In the genomic region with DNA sequence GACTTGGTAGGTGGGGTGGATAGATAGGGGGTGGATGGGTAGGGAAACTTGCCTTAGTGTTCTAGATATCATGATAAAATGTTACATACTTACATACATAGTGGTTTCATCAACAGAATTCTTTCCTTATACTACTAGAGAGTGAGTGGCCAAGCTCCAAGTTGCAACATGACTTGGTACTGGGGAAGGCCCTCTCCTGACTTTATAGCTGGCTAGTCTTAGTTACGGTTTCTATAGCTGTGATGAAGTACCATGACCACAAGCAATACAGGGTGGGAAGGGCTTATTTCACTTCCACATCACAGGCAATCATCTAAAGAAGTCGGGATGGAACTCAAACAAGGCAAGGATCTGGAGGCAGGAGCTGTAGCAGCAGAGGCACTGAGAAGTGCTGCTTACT, we compare ENCODE assay signal across 23 mouse cellular contexts.
DNase-seq lines count a peak whose midpoint lies in the region; ATAC-seq and TF ChIP-seq lines count a peak whose summit lies in the region.
"Had no signal": no experiment of that assay in that cellular context is flagged by ENCODE, and none has a peak within 500 bp of the region (broad histone marks: within the 10 kb centered on the region; RNA-seq: fewer than 3 reads in every experiment).

No protein-coding gene starts in this region.

- no peak for TF ChIP-seq POLR2A in CH12.LX (IDR thresholded peaks at IDR 0.05; ENCODE audit: low read depth, low read length)

- no peaks in the 10 kb centered on the region for H3K27me3 ChIP-seq in CH12.LX (replicated peaks)
- H3K27me3 ChIP-seq in hindbrain, embryonic 16.5 days (replicated peaks; ENCODE audit: control insufficient read depth, insufficient read depth, low read length) = no peaks in the 10 kb centered on the region
- H3K27me3 ChIP-seq: embryonic facial prominence, embryonic 12.5 days; forebrain, embryonic 13.5 days; forebrain, embryonic 15.5 days had no signal

- no peaks in the 10 kb centered on the region for H3K79me2 ChIP-seq in CH12.LX (replicated peaks; ENCODE audit: control insufficient read depth, extremely low read depth, insufficient read depth, poor library complexity, severe bottlenecking)

- peak overlapping the region; percentile 65 for H3K27ac ChIP-seq in CH12.LX (ENCODE audit: insufficient read depth, low read depth)
- H3K27ac ChIP-seq in hindbrain, embryonic 16.5 days (ENCODE audit: low read depth, low read length) = no peak overlapping the region
- H3K27ac ChIP-seq: embryonic facial prominence, embryonic 10.5 days; embryonic facial prominence, embryonic 12.5 days; forebrain, embryonic 13.5 days; forebrain, embryonic 15.5 days had no signal

- TF ChIP-seq RAD21 in CH12.LX (IDR thresholded peaks at IDR 0.05; ENCODE audit: low read depth, low read length) = no peak

- no peak overlapping the region for H3K4me3 ChIP-seq in CH12.LX (replicated peaks in 1 of 3; ENCODE audit: low read depth in 2 of 3, low read length in 2 of 3, poor library complexity in 1 of 3)
- H3K4me3 ChIP-seq in hindbrain, embryonic 16.5 days (ENCODE audit: low read length) = no peak overlapping the region
- H3K4me3 ChIP-seq: embryonic facial prominence, embryonic 10.5 days; embryonic facial prominence, embryonic 12.5 days; forebrain, embryonic 13.5 days; forebrain, embryonic 15.5 days had no signal

- H3K9ac ChIP-seq in CH12.LX (ENCODE audit: insufficient read depth, low read depth) = no peak overlapping the region
- no peak overlapping the region for H3K9ac ChIP-seq in hindbrain, embryonic 16.5 days (ENCODE audit: low read depth, low read length)
- H3K9ac ChIP-seq: embryonic facial prominence, embryonic 12.5 days; forebrain, embryonic 13.5 days; forebrain, embryonic 15.5 days; forebrain, postnatal 0 days had no signal

- dilution Hi-C loops in CH12.LX (cut with MboI; ENCODE audit: extremely low pct_ligation_motif_present, extremely low pct_unique_long_range_greater_than_20kb, low sequenced_read_pairs) = no loop called here

- TF ChIP-seq EP300 in CH12.LX (IDR thresholded peaks at IDR 0.05; ENCODE audit: low read length) = no peak

- intact Hi-C loops in left cerebral cortex, postnatal 10 days (cut with DNase I) = no loop called here

- H3K9me3 ChIP-seq in CH12.LX (replicated peaks; ENCODE audit: low read length) = no peaks in the 10 kb centered on the region
- no peaks in the 10 kb centered on the region for H3K9me3 ChIP-seq in hindbrain, embryonic 16.5 days (ENCODE audit: control insufficient read depth, low read length)
- H3K9me3 ChIP-seq: embryonic facial prominence, embryonic 10.5 days; embryonic facial prominence, embryonic 12.5 days; forebrain, embryonic 13.5 days; forebrain, embryonic 15.5 days had no signal

- H3K36me3 ChIP-seq in CH12.LX (replicated peaks in 1 of 2; ENCODE audit: control insufficient read depth in 1 of 2, insufficient read depth in 1 of 2, low read length in 1 of 2) = peaks cover 8 to 72% of the 10 kb centered on the region in 2 experiments
- no peaks in the 10 kb centered on the region for H3K36me3 ChIP-seq in hindbrain, embryonic 16.5 days (ENCODE audit: control insufficient read depth, insufficient read depth, low read length)
- H3K36me3 ChIP-seq: embryonic facial prominence, embryonic 10.5 days; embryonic facial prominence, embryonic 12.5 days; forebrain, embryonic 15.5 days had no signal

- no peak for TF ChIP-seq CTCF in CH12.LX (conservative IDR thresholded peaks at IDR 0.05 in 1 of 2, IDR thresholded peaks at IDR 0.05 in 1 of 2; ENCODE audit: low read depth in 2 of 2, low read length in 2 of 2)

- WGBS in hindbrain, embryonic 16.5 days = 90% methylated on average over 2 of the region's 2 CpGs

- DNase-seq in CH12.LX (ENCODE audit: extremely low read depth) = no peak
- no peak for DNase-seq in cerebellum, adult 8-10 months
- DNase-seq in left cerebral cortex, postnatal 10 days (ENCODE audit: extremely low spot score in 1 of 2, low spot score in 2 of 2) = no peak
- DNase-seq: adrenal gland, adult 8-10 months; adrenal gland, postnatal 14 days; adrenal gland, postnatal 36 days; B cell, adult 2 months; cerebellum, adult 11-12 months; cerebellum, adult 2 months; cerebellum, adult 9-11 months; cerebellum, postnatal 14 days; cerebellum, postnatal 36 days; forebrain, postnatal 0 days had no signal

- in situ Hi-C loops in CH12.LX (cut with MboI; ENCODE audit: low pct_ligation_motif_present, low pct_unique_long_range_greater_than_20kb, low sequenced_read_pairs) = no loop called here

- peaks cover 10 to 32% of the 10 kb centered on the region in 2 experiments for H3K4me1 ChIP-seq in CH12.LX (ENCODE audit: control insufficient read depth in 1 of 2, insufficient read depth in 2 of 2)
- H3K4me1 ChIP-seq in hindbrain, embryonic 16.5 days (ENCODE audit: control insufficient read depth, insufficient read depth, low read depth, low read length) = no peaks in the 10 kb centered on the region
- H3K4me1 ChIP-seq: embryonic facial prominence, embryonic 10.5 days; embryonic facial prominence, embryonic 12.5 days; forebrain, embryonic 13.5 days; forebrain, embryonic 15.5 days had no signal

- 0 out of 2 replicates have a peak, but pooled peaks have one; percentile 32 for ATAC-seq in common myeloid progenitor, adult 5-6 weeks (replicated peaks; ENCODE audit: low read depth, poor library complexity, severe bottlenecking)
- peak; percentile 80 for ATAC-seq in megakaryocyte, adult 5-6 weeks (ENCODE audit: poor library complexity, severe bottlenecking)
- ATAC-seq in hindbrain, embryonic 16.5 days = no peak
- ATAC-seq: activated CD4-positive, CD25-positive, alpha-beta regulatory T cell, adult 4 months; CD4-positive, CD25-positive, alpha-beta regulatory T cell, adult 4 months; forebrain, embryonic 13.5 days; forebrain, embryonic 15.5 days; forebrain, postnatal 0 days; Patski had no signal

- no peak overlapping the region for H3K4me2 ChIP-seq in CH12.LX (ENCODE audit: insufficient read depth, low read depth, poor library complexity, severe bottlenecking)
- no peak overlapping the region for H3K4me2 ChIP-seq in hindbrain, embryonic 16.5 days (ENCODE audit: low read length)
- H3K4me2 ChIP-seq: embryonic facial prominence, embryonic 12.5 days; forebrain, embryonic 13.5 days; forebrain, embryonic 15.5 days had no signal

TF ChIP-seq in CH12.LX, 34 proteins besides CTCF, POLR2A, EP300 and RAD21:
- TF ChIP-seq MAZ (IDR thresholded peaks at IDR 0.05; ENCODE audit: low read depth, low read length) (0 out of 2 replicates have a peak, but pooled peaks have one; percentile 47), E2F4 (IDR thresholded peaks at IDR 0.05; ENCODE audit: insufficient replicate concordance, low read depth, low read length) (no peak), MXI1 (IDR thresholded peaks at IDR 0.05; ENCODE audit: low read depth, low read length) (no peak)
